Mouse (Mus musculus) embryonic fibroblast, embryonic 13.5 days (primary cell): ENCODE measurements around the gene 2310007B03Rik. TPM values are rescaled to one million over a fixed set of nuclear protein-coding genes. Genes with fewer than 3 reads are reported as not detected.

Source experiments
- H3K27ac ChIP-seq: 2 replicates; pipeline ENCODE4 v1.5.1; 2012; ENCODE audit warnings: low read length, control low read depth, inconsistent platforms; ENCODE audit not compliant: insufficient read depth
- H3K4me1 ChIP-seq: 2 replicates; pipeline ENCODE4 v1.6.1; 2011; ENCODE audit warnings: low read length; ENCODE audit not compliant: control insufficient read depth, insufficient read depth
- H3K4me3 ChIP-seq: 2 replicates; pipeline ENCODE4 v1.5.1; 2011; ENCODE audit warnings: mild to moderate bottlenecking, control low read depth, low read length; ENCODE audit not compliant: insufficient read depth
- CTCF ChIP-seq: IDR thresholded peaks from 2 replicates; pipeline ENCODE4 v1.5.1; 2011; ENCODE audit warnings: mild to moderate bottlenecking, control low read depth, low read length, moderate library complexity, borderline replicate concordance; ENCODE audit not compliant: insufficient read depth
- POLR2A ChIP-seq: IDR thresholded peaks from 2 replicates; pipeline ENCODE4 v1.6.1; 2011; ENCODE audit warnings: low read depth, mild to moderate bottlenecking, control low read depth, low read length, moderate library complexity
- polyA plus RNA-seq: library from polyadenylated mRNA; stranded (reverse); fragments of >200 nt; gene quantifications from 2 replicates; pipeline ENCODE4 v1.2.4, GENCODE M21; 2011; ENCODE audit warnings: low read depth; ENCODE audit not compliant: missing spikeins, insufficient read length

The 2310007B03Rik gene
- polyA plus RNA-seq, 1 experiment, result not detected

- Histone ChIP-seq H3K4me3 (no peak overlapping the region), H3K4me1 (no peaks in the 10 kb centered on the region)
Measured at GRCm38 (mm10) chr1:93132676-93133075, 28.1 kb downstream of the 2310007B03Rik start.

GRCm38 (mm10) chr1:93130242-93130983 is 30.3 kb downstream of the 2310007B03Rik start:
- no peak overlapping the region for H3K27ac ChIP-seq

More at GRCm38 (mm10) chr1:93132676-93133075, 28.1 kb downstream of the 2310007B03Rik start:
- no peak overlapping the region for H3K27ac ChIP-seq
- no peak for TF ChIP-seq CTCF

GRCm38 (mm10) chr1:93128710-93129349 is 31.9 kb downstream of the 2310007B03Rik start:
- Histone ChIP-seq H3K27ac (no peak overlapping the region), H3K4me3 (no peak overlapping the region), H3K4me1 (no peaks in the 10 kb centered on the region)
- TF ChIP-seq CTCF (peak; percentile 70; the same call in 1 of the 2 replicates), POLR2A (no peak)

More at GRCm38 (mm10) chr1:93130242-93130983, 30.3 kb downstream of the 2310007B03Rik start:
- TF ChIP-seq CTCF, result no peak
- TF ChIP-seq POLR2A, result no peak
- no peaks in the 10 kb centered on the region for H3K4me1 ChIP-seq
- H3K4me3 ChIP-seq, result no peak overlapping the region

- Histone ChIP-seq H3K4me1 (no peaks in the 10 kb centered on the region), H3K4me3 (no peak overlapping the region), H3K27ac (no peak overlapping the region)
- TF ChIP-seq POLR2A, result no peak
- no peak for TF ChIP-seq CTCF
Measured at GRCm38 (mm10) chr1:93128209-93128608, 32.5 kb downstream of the 2310007B03Rik start.

GRCm38 (mm10) chr1:93125256-93125655 is 35.5 kb downstream of the 2310007B03Rik start:
- TF ChIP-seq CTCF (no peak), POLR2A (no peak)
- H3K4me3 ChIP-seq, result no peak overlapping the region
- no peak overlapping the region for H3K27ac ChIP-seq

GRCm38 (mm10) chr1:93124066-93124465 is 36.7 kb downstream of the 2310007B03Rik start:
- TF ChIP-seq CTCF (no peak), POLR2A (no peak)
- H3K4me3 ChIP-seq, result no peak overlapping the region
- no peak overlapping the region for H3K27ac ChIP-seq
- H3K4me1 ChIP-seq, result no peaks in the 10 kb centered on the region

More at GRCm38 (mm10) chr1:93125256-93125655, 35.5 kb downstream of the 2310007B03Rik start:
- H3K4me1 ChIP-seq, result no peaks in the 10 kb centered on the region

GRCm38 (mm10) chr1:93123179-93123854 is 37.4 kb downstream of the 2310007B03Rik start:
- H3K4me3 ChIP-seq, result no peak overlapping the region
- no peak overlapping the region for H3K27ac ChIP-seq
- no peaks in the 10 kb centered on the region for H3K4me1 ChIP-seq
- TF ChIP-seq POLR2A, result no peak
- TF ChIP-seq CTCF, result no peak

GRCm38 (mm10) chr1:93118816-93119215 is 41.9 kb downstream of the 2310007B03Rik start:
- Histone ChIP-seq H3K27ac (no peak overlapping the region), H3K4me1 (no peaks in the 10 kb centered on the region), H3K4me3 (no peak overlapping the region)
- TF ChIP-seq POLR2A (no peak), CTCF (no peak)

- H3K27ac ChIP-seq, result no peak overlapping the region
- TF ChIP-seq CTCF (no peak), POLR2A (no peak)
Measured at GRCm38 (mm10) chr1:93115471-93115870, 45.3 kb downstream of the 2310007B03Rik start.

More at GRCm38 (mm10) chr1:93115471-93115870, 45.3 kb downstream of the 2310007B03Rik start:
- Histone ChIP-seq H3K4me3 (peak overlapping the region; percentile 40), H3K4me1 (no peaks in the 10 kb centered on the region)
